Mouse (Mus musculus) left cerebral cortex, adult 2 months (tissue): ENCODE results near the gene Wdr45. TPM values are rescaled to one million over a fixed set of nuclear protein-coding genes. Genes with fewer than 3 reads are reported as not detected.
"Not testable (repeated sequence)": the region's sequence is repeated elsewhere in the genome, so short reads cannot be mapped to it uniquely, and the experiment has no call there.

Source experiments
- DNase-seq, 2 experiments: peaks; one replicate each; pipeline ENCODE4 v3.0.0; 2021 to 2022; ENCODE audit warnings: low spot score in 2 of 2, mixed read lengths in 1 of 2; ENCODE audit errors: extremely low spot score in 1 of 2
- H3K27ac ChIP-seq: fragments of 200-600 bp; 2 replicates; pipeline ENCODE4 v1.8.1; 2022
- H3K4me3 ChIP-seq: fragments of 200-600 bp; 2 replicates; pipeline ENCODE4 v1.8.1; 2022
- CTCF ChIP-seq: fragments of 200-600 bp; IDR thresholded peaks from 2 replicates; pipeline ENCODE4 v1.8.1; 2022; ENCODE audit warnings: antibody characterized with exemption, mild to moderate bottlenecking, moderate library complexity
- intact Hi-C: fragments of 180-260 bp; cut with DNase I; formaldehyde crosslinking; loops from one replicate; pipeline ENCODE4 v1.15.1; 2025
- total RNA-seq, 2 experiments: library from RNA; stranded (reverse); gene quantifications; 2 replicates each; pipeline ENCODE4 v1.2.3; 2021

Wdr45 gene
- total RNA-seq, 2 experiments from 2014 or later: 61.0 to 68.9 TPM

- Histone ChIP-seq H3K4me3 (peak overlapping the region; percentile 37), H3K27ac (no peak overlapping the region)
- TF ChIP-seq CTCF: peak; percentile 81
- peak; percentile 82 to 84 for DNase-seq
- intact Hi-C loops: loop anchor here (5.0 to 10.0 kb wide), 3 partner anchors 72 to 355 kb away; partner anchors contain the start of genes Cacna1f and Ccdc22
These were observed 34.6 kb upstream of the Wdr45 start for GRCm38 (mm10) chrX:7679405-7680056.

- peak overlapping the region; percentile 37 for H3K4me3 ChIP-seq
- no peak for TF ChIP-seq CTCF
- DNase-seq: no peak
- H3K27ac ChIP-seq: no peak overlapping the region
- intact Hi-C loops: no loop called here
These were observed 34.1 kb upstream of the Wdr45 start for GRCm38 (mm10) chrX:7680057-7680412.

DNA sequence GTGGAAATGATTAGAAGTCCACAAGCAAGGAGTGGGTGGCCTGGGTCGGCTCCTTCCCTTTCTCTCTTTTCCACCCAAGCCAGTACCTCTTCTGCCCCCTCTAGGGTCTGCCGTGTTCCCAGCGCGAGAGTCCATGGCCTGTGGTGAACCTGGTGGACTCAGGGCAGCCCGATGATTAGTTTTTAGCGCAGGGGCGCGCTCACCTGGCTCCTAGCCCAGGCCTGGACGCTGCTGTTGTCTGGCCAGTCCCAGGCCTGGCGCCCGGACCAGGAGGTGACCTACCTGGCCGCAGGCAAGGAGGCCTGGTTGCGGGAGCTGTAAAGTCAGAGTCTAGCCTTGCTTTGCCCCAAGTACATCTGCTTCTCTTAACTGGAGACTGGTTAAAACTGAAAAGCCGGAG lies 33.3 kb upstream of the Wdr45 start, which contains the start of gene Magix:
Gene Magix (minus strand): TSS at position 388 of the 400 bp plus-strand sequence.
- no peak for TF ChIP-seq CTCF
- H3K4me3 ChIP-seq: peak within 1 kb of the TSS; percentile 37
- intact Hi-C loops: no loop called here
- H3K27ac ChIP-seq: no peak within 1 kb of the TSS
- DNase-seq: no peak

DNA sequence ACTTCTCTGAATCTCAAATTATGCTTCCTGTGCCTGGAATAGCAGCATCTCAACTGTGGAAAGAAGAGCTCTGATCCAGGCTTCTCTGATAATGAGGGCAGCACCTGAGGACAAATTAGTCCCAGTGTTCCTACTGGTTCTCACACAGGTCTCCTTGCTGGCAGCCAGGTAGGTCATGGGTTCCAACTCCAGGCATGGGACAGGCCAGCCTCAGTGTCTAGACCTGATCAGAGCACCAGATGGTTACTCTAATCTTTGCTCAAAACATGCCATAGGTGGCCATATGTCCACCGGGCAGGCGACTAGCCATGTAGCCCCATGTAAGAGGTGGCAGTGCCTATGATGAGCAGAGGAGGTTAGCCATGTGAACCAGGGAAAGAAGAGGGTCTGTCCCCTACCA lies 25.8 kb upstream of the Wdr45 start:
- no peak for DNase-seq
- Histone ChIP-seq H3K4me3 (no peak overlapping the region), H3K27ac (no peak overlapping the region)
- TF ChIP-seq CTCF: no peak
- intact Hi-C loops: no loop called here

GRCm38 (mm10) chrX:7690486-7690885 lies 23.6 kb upstream of the Wdr45 start:
- intact Hi-C loops: loop anchor here (5.0 kb wide), 1 partner anchor 268 kb away; no protein-coding TSS in a partner anchor
- Histone ChIP-seq H3K27ac (no peak overlapping the region), H3K4me3 (no peak overlapping the region)
- TF ChIP-seq CTCF: no peak
- DNase-seq: no peak

DNA sequence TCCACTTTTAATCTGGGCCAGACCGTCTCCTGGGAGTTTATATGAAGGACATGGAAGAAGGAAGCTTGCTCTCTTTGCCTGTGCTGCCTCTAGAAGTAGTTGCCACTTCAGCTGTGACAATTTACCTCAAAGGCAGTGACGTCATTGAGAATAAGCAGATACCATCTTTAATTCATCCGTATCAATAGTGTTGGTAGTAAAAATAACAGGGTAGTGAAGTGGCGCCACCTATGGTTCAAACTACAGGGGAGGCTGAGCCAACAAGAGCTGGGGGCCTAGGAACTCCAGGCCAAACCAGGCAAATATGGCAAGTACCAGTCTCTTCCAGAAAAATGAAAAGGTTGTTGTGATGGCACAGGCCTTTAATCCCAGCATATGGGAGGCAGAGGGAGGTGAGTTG lies 21.3 kb upstream of the Wdr45 start:
- Histone ChIP-seq H3K4me3 (no peak overlapping the region), H3K27ac (no peak overlapping the region)
- TF ChIP-seq CTCF: peak; percentile 49
- no peak for DNase-seq
- intact Hi-C loops: loop anchor here (5.0 kb wide), 1 partner anchor 271 kb away; no protein-coding TSS in a partner anchor

GRCm38 (mm10) chrX:7696520-7696919 lies 17.6 kb upstream of the Wdr45 start:
- no peak for TF ChIP-seq CTCF
- DNase-seq: no peak
- Histone ChIP-seq H3K27ac (peak overlapping the region; percentile 54; the same call in 1 of the 2 replicates), H3K4me3 (peak overlapping the region; percentile 62)
- intact Hi-C loops: no loop called here

DNA sequence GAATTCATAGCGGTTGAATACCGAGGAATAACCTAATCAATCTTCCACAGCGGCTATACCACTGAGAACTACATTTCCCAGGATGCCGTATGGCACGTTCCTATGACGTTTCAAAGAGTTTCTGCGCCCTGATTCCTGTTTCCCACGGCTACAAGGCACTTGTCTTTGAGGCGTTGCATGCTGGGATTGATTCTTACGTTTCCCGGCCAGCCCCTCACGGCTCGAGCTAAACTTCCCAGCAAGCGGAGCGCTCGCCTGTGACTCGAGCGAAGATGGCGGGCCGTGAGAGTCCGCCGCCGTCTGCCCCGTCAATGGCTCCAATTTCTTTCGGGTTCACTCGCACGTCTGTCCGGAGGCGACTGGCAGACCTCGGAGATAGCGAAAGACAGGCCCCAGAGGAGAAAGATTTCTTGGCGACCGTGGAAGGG lies 17.2 kb upstream of the Wdr45 start, which contains the start of gene Gpkow:
Gene Gpkow (plus strand): TSS at position 178 of the 428 bp plus-strand sequence.
- intact Hi-C loops: no loop called here
- peak within 1 kb of the TSS; percentile 54; the same call in 1 of the 2 replicates for H3K27ac ChIP-seq
- TF ChIP-seq CTCF: no peak
- H3K4me3 ChIP-seq: peak within 1 kb of the TSS; percentile 62
- peak; percentile 73 to 84 for DNase-seq

- peak overlapping the region; percentile 40 for H3K4me3 ChIP-seq
- intact Hi-C loops, DNase-seq: not testable (repeated sequence)
- peak overlapping the region; percentile 53; the same call in 1 of the 2 replicates for H3K27ac ChIP-seq
These were observed 384 bp upstream of the Wdr45 start for GRCm38 (mm10) chrX:7713764-7714134.

DNA sequence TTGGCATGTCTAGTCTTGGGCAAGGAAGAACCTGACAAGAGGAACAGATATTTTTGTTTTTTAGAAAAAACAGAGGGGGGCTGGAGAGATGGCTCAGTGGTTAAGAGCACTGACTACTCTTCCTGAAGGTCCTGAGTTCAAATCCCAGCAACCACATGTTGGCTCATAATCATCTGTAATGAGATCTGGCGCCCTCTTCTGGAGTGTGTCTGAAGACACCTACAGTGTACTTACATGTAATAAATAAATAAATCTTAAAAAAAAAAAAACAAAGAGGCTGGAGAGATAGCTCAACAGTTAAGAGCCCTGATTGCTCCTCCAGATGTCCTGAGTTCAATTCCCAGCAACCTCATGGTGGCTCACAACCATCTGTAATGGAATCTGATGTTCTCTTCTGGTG lies 1.9 kb downstream of the Wdr45 start:
- H3K27ac ChIP-seq, H3K4me3 ChIP-seq, DNase-seq, intact Hi-C loops: not testable (repeated sequence)
- peak; percentile 24 for TF ChIP-seq CTCF

GRCm38 (mm10) chrX:7721514-7722281 lies 7.6 kb downstream of the Wdr45 start, which contains the start of gene Gm45208:
Gm45208 (plus strand) TSS chrX:7722245.
- peak within 1 kb of the TSS; percentile 58 for H3K4me3 ChIP-seq
- peak; percentile 43 to 55 for DNase-seq
- TF ChIP-seq CTCF: no peak
- intact Hi-C loops: no loop called here
- H3K27ac ChIP-seq: peak within 1 kb of the TSS; percentile 95

DNA sequence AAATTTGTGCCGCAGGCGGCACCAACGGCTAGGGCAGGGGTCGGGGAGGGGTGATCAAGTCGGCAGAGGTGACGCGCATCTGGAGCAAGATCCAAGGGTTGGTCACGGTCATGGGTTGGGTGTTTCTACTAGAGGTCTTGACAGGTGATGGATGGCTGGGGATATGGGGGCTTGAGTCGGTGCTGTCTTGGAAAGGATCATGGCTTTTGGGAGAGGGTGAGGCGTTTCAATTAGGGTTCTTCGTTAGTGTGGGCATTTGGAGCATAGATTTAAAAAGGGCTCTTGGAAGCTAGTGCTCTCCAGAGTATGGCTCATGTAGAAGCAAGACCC lies 8.1 kb downstream of the Wdr45 start:
- H3K27ac ChIP-seq: peak overlapping the region; percentile 95
- no peak for TF ChIP-seq CTCF
- intact Hi-C loops: no loop called here
- no peak for DNase-seq
- H3K4me3 ChIP-seq: peak overlapping the region; percentile 58
